Mouse (Mus musculus): ENCODE results near the gene Kpna4.

DNA sequence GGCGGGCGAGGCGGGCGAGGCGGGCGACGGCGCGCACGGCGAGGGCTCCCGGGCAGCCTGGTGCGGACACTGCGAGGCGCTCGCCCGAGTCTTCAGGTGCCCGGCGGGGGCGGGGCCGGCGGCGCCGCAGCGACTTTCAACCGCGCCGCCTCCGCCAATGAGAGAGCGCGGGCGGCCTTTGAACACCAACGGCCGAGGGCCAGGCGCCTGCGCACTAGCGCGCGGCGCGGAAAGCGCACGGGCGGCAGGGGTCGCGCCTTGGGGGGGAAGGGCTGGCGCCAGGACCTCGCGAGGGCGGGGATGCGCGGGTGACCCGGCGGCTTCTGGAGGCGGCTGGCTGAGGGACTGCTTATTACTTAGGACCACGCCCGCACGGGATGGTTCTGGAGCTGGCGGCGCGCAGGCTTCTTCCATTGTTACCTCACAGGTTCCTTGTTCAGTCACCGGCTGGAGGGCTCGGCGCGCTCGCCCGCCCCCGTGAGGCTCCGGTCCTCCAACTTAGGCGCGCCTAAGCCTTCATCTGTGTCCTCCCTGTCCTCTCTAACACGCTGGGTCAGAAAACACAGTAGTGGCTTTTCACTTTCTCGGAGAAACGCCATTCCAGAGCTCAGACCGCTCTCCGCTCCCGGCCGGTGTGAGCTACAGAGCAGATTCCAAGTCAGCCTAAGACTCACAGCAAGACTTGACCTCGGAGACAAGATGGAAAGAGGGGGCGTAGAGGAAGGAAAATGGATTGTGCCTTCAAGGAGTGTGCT is 82.1 kb downstream of the Kpna4 start, which contains the start of gene Trim59:
- TF ChIP-seq GATA1 (IDR thresholded peaks at IDR 0.05; ENCODE audit: borderline replicate concordance, low read length) (no peak), FLI1 (IDR thresholded peaks at IDR 0.05; ENCODE audit: low read length) (no peak)

All from megakaryocyte, embryonic 14.5 days (primary cell).